Mouse (Mus musculus) lung, postnatal 36 days (tissue): ENCODE measurements at regions not wholly inside any gene's neighbourhood (a gene's known extent, or its start where the extent isn't known, plus 50 kb on each side); places are given as distances from the start of the nearest gene placed in this dataset.
A peak's percentile ranks its signal among the peaks of the same experiment; 100 is the strongest.

Experiments used
- DNase-seq: peaks from one replicate; pipeline ENCODE4 v3.0.0; 2022; ENCODE audit warnings: mixed read lengths

GRCm38 (mm10) chr5:64463570-64463969, 307.5 kb downstream of the Tbc1d1 start:
- DNase-seq = no peak

DNA sequence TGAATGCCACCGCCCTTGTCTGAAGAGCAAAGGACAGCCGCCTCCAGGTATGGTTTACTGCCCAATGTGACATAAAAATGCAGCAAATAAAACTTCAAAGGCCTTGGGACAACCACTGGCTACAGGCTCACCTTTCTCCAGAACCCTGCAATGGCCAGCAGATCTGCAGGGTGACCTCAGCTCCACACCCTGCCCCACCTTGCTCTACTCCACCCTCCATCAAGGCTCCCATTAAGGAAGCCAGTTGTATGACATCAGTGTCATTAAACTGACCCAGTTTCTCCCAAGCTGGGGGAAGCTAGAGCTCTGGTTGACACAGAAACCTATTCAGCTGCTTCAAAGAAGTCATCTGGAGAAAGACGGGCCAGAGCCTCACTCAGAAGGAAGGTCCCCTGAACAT, 310.2 kb downstream of the Tbc1d1 start:
- DNase-seq = no peak

DNA sequence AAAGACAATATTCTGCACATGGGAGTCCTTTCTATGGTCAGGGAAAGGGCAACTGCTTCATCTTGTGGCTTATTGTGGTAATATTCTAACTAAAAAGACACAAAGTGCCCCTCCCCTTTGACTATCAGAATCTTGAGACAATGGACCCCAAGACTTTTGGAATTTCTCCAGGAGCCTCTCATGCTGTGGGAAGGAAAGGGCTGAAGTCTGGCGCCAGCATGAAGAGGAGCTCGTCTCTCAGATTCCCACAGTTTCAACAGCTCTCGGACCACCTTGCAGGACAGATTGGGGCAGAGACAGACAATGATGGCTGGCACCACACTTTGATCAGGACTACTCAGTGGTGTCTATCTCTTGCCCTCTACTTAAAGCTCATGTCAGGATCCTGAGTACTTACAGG, 311.8 kb downstream of the Tbc1d1 start:
- DNase-seq = no peak

GRCm38 (mm10) chr5:64468307-64468706, 312.2 kb downstream of the Tbc1d1 start:
- peak; percentile 50 for DNase-seq

GRCm38 (mm10) chr5:64472008-64472407, 315.9 kb downstream of the Tbc1d1 start:
- DNase-seq = no peak

GRCm38 (mm10) chr5:64472415-64472814, 316.3 kb downstream of the Tbc1d1 start:
- no peak for DNase-seq

- no peak for DNase-seq
These were observed 318.8 kb downstream of the Tbc1d1 start for GRCm38 (mm10) chr5:64474868-64475267.

- no peak for DNase-seq
These were observed 319.8 kb downstream of the Tbc1d1 start for GRCm38 (mm10) chr5:64475736-64476519.

DNA sequence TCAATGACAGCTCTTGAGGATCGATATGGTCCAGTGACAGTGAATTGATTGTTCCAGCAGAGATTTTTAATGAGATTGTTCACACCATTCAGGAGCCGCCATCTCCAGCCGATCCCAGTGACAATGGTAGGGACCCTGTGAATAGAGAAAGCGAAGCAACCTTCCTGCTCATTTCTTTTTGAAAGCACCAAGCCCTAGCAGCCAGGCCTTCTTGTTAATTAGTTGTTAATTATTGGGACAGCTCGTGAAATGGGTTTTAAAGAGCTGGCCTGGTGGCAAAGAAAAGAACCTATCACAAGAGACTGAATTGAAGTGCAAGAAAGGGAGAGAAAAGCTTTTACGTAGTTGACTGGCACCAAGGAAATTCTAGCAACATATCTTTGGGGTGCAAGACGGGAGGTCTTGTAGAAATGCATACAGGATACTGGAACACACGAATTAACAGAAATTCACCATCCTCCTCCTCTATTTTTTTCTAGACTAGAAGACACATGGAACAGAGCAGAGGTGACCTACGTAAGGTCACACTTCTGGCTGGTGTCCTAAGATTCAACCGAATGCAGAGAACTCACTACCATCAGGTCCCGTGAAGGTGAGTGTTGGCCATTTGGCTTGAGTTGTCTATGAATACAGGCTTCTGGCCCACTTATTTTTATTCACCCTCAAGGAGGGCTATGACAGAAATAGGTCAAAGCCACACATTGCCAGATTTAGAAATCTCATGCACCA, 320.7 kb downstream of the Tbc1d1 start:
- no peak for DNase-seq

DNA sequence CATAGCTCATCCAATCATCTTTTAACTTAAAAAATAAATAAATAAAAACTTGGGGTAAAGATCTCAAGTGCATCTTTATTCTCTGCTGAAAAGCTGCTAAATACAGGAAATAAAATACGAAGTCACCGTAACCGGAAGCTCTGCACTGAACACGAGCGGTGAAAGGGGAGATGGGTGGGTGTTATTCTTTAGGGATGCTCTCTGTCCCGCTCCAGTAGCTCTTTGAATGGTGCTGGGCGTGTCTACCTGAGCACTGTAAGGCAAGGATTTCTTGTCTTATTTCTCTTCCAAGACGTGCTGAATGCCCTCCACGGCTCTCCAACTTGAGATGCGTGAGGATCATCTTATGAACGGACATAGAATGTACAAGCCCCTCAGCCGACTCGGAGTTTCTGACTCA, 322.0 kb downstream of the Tbc1d1 start:
- DNase-seq = no peak

- peak; percentile 17 for DNase-seq
These were observed 322.6 kb downstream of the Tbc1d1 start for GRCm38 (mm10) chr5:64478599-64479214.

- DNase-seq = no peak
These were observed 323.2 kb downstream of the Tbc1d1 start for GRCm38 (mm10) chr5:64479315-64479714.

GRCm38 (mm10) chr5:64485043-64485442, 318.1 kb upstream of the Klf3 start:
- no peak for DNase-seq

- DNase-seq = no peak
These were observed 317.3 kb upstream of the Klf3 start for GRCm38 (mm10) chr5:64485856-64486255.

DNA sequence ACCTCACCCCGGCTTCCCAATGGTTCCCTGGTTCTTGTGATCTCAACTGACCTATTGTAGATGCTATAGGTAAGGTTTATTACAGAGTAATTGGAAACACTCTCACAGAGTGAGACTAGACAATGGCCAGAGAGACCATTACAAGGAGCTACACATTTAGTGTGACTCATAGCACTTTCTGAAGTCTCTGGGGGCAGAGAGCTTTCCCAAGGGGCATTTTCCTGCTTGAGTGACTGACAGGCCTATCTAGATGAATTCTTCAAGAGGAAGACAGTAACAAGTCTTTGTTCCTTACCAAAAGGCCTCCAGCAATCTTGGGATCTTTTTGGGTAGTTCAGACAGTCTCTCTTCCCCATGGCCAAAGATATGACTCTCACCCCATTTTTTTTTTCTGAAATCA, 316.4 kb upstream of the Klf3 start:
- no peak for DNase-seq

GRCm38 (mm10) chr5:64487698-64488398, 315.3 kb upstream of the Klf3 start:
- peak; percentile 66 for DNase-seq

- DNase-seq = no peak
These were observed 313.3 kb upstream of the Klf3 start for GRCm38 (mm10) chr5:64489656-64490444.

DNA sequence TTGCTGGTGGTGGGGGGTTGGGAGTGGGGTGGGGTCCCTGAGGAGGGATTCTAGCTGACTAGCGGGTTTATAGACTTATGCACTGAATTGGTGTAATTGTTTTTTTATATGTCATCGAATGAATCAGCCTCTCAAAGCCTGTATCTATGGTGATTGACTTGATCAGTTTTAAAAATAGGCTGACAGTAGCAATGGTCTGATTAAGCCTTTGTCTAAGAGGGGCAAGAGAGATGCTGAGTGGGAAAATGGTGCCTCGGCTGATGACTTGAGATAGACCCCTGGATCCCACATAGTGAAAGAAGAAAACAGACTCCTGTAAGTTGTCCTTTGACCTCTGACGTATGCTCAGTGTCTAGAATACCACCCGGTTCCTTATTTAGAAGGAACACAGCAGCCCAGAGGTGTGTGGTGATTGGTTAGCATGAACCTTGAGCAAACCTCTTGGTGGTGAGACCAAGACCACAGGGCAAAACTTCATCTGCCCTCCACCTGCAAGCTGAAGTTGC, 312.7 kb upstream of the Klf3 start:
- DNase-seq = no peak

DNA sequence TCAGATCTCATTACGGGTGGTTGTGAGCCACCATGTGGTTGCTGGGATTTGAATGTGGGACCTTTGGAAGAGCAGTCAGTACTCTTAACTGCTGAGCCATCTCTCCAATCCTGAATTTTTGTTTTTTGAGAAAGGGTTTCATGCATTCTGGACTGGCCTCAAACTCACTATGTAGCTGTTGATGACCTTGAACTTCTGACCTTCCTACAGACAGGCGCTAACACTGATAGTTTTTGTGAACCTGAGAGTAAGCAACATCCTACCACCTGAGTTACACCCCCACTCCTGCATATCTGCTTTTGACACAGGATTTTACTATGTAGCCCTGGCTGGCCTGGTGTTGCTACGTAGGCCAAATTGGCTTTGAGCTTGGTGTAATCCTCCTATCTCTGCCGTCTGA, 308.8 kb upstream of the Klf3 start:
- DNase-seq = no peak

GRCm38 (mm10) chr5:64496853-64497252, 306.3 kb upstream of the Klf3 start:
- no peak for DNase-seq

- DNase-seq = peak; percentile 13
These were observed 304.8 kb upstream of the Klf3 start for GRCm38 (mm10) chr5:64498431-64498830.

- DNase-seq = no peak
These were observed 304.1 kb upstream of the Klf3 start for GRCm38 (mm10) chr5:64499131-64499530.
